Mouse (Mus musculus): ENCODE measurements around the gene Gad2.
A peak's percentile ranks its signal among the peaks of the same experiment; 100 is the strongest.

Gene Gad2

DNA sequence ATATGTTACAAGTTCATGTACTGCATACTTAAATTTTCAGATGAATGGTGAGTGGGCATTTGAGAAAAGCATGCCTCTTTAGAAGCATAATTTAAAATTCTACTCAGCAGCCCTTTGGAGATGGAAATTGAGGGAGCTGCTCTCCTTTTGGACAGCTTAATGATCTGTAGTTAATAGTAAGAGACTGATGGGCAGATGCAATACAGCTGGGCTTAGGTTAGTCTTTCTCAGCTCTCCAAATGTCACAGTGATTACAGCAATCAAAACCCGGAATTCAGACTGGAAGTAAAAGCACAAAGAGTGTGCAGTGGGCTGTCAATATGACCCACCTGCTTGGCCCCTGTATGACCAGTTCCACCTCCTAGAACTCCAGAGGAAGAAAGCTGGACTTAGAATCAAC lies 24.1 kb downstream of the Gad2 start:
- no peak for DNase-seq (ENCODE audit: low spot score in 2 of 2)

DNA sequence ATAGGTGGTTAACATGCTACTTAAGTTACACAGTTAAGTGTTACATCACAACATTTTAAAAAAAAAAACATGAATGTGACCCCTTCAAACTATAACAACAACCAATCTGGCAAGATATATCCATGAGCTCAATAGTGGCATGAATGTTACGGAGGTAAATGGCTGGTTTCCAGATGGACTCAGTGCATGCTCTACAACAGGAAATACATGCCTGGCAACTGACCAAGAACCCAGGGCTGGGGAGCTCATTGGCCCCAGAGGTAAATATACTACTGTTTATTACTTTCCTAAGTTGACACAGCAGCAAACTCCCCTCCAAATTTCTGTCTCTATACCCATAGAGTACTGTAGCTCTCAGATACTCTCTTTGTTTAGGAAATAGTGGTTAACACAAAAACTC lies 26.4 kb downstream of the Gad2 start:
- no peak for DNase-seq (ENCODE audit: low spot score in 2 of 2)

DNA sequence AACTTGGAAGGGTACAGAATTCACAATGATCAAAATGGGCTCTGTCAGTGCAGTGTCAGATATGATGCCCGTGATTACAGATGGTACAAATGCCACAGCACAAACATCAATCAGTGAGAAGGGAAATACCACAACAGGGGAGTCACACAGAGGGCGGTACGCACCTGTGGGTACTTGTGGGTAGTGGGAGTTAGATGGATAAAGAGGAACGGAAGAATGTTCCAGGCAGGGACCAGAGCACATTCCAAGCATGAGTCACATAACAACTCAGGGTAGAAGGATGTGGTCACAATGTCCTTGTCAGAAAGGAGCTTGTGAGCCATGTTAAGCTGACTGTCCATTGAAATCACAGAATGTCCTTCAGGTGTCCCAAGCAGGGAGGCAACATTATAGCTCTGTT lies 29.8 kb downstream of the Gad2 start:
- no peak for DNase-seq (ENCODE audit: low spot score in 2 of 2)

DNA sequence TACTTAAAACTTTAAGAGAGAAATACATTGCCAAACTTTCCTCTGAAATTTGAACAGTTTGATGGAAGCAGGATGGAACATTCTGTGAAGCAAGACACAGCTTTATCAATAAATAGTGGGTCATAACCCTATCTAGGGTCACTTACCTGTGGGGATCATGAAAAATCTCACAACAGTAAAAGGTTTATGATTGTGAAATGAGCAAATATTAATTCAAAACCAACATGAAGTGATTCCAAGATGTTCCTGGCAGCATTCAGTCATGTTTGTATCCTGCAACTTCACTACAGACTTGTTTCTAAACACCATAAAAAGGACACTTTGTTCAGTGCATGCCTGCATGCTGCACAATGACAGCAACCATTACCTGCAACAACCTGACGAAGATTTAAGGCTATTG lies 41.7 kb downstream of the Gad2 start:
- no peak for DNase-seq (ENCODE audit: low spot score in 2 of 2)

DNA sequence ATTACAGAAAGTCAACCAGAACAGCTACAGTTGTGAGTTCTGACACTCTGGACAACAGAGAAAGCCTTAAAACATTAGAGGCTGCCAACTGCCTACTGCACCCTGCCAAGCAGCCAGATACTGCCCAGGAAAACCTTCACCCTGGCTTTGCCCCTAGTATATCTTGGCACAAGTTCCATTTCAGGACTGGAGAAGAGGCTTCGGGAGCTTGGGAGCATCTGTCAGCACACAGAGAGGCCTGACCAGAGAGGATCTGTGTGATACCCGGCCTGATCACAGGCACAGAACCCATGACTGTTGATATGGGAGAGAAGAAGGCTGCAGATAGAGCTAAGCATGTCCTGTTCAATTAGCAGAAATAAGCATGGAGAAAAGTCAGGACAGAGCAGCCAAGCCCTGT lies 48.4 kb downstream of the Gad2 start:
- DNase-seq (ENCODE audit: low spot score in 2 of 2) = no peak

- no peak for DNase-seq (ENCODE audit: low spot score in 2 of 2)
Measured at GRCm38 (mm10) chr2:22671348-22671747, 49.3 kb downstream of the Gad2 start.

DNA sequence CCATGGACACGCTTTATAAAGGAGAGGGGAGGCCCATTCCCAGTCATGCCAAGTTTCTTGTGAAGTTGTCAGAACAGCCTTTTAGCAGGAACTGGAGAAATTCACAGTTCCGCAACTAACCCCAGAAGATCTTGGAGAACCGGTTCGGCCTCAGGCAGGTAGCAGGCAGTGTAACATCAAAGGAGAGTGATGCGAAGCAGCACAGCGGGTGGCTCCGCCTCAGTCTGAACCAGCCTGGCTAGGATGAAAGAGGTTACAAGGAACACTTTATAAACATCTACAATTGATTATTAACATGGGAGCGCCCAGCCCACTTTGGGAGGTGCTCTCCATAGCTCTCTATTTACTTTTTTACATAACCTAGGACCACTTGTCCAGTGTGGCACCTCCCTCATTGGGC lies 55.1 kb downstream of the Gad2 start:
- no peak for DNase-seq (ENCODE audit: low spot score in 2 of 2)

- DNase-seq (ENCODE audit: low spot score in 2 of 2) = no peak
Measured at GRCm38 (mm10) chr2:22679944-22680343, 57.9 kb downstream of the Gad2 start.

GRCm38 (mm10) chr2:22689969-22690368 lies 68.0 kb downstream of the Gad2 start:
- DNase-seq (ENCODE audit: low spot score in 2 of 2) = no peak

- DNase-seq (ENCODE audit: low spot score in 2 of 2) = no peak
Measured at GRCm38 (mm10) chr2:22704780-22705727, 83.0 kb downstream of the Gad2 start.

DNA sequence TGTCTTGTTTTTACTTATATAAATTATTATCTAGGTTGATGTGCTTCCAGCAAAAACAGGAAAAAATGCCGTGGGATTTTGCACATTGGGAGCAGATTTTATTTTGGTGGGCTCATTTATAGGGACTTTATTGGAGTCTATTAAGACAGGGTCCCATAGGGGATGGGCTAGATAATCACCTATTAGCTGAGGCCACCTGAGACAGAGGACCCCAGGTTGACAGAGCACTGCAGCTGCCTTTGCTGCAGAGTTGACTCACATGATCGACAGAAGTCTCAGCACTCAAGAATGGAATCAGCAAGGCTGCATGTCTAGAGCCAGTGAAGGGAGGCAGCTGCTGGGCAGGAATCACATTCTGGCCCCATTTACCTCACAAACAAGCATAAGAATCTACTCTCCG lies 84.2 kb downstream of the Gad2 start:
- no peak for DNase-seq (ENCODE audit: low spot score in 2 of 2)

DNA sequence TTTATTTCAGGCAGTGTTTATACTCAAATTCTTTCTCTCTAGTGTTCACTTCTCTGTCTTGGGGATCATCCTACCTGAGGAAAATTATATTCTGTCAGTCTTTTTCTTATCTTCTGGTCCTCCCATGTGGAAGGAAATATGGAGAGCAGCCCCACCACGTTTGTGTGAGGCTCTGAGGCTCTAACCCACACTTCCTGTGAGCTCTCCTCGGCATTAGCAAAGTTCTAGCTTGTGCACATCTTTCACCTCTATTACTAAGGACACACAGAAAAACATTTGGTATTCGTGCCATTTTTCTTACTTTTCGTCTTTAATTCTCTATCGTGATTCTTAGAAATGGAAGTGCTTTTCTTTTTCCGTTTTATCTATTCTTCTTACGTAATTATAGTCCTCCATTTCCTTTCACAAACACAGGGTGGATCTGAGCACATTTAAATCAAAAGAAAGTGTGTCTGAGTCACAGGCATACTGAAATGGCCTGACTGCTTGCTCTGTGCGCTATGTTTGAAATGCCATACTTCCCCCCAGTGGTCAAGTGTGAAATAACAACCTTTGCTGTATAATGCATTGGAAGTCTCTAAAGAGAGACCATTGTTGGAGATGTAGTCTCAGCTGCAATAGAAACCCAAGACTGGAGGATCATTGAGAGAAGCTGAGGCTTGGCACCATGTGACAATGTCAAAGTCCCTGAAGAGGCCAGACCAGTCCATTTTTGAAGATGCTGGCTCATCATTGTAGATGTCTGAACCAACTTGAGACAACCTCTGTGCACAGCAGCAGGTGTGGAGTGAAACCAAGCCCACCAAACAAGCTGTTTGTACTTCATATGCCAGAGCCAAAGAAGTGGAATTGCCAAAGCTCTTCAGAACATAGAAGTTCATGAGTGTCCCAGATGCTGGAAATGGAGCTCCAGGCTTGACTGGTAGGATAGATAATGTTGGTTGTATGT lies 99.8 kb downstream of the Gad2 start:
- DNase-seq (ENCODE audit: low spot score in 2 of 2) = peak; percentile 79 to 87

GRCm38 (mm10) chr2:22723927-22724534 lies 102.0 kb downstream of the Gad2 start:
- DNase-seq (ENCODE audit: low spot score in 2 of 2) = no peak

- DNase-seq (ENCODE audit: low spot score in 2 of 2) = no peak
Measured at GRCm38 (mm10) chr2:22727113-22727512, 105.1 kb downstream of the Gad2 start.

DNA sequence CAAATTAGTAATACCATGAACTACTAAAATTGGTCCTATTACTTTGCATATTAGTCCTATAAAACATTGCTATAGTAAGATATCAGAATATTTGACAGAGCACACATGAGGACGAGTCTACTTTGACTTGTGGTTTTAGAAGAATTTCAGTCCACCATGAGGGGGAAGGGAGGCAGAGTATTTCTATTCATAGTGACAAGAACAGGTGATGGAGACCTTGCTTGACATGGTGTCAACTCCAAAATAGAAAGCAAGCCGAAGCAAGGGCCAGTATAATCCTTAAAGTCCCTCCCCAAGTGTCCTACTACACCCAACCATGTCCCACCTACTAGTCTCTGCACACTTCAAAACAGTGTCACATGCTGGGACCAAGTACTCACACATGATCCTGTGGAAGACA lies 114.1 kb downstream of the Gad2 start:
- DNase-seq (ENCODE audit: low spot score in 2 of 2) = no peak

DNA sequence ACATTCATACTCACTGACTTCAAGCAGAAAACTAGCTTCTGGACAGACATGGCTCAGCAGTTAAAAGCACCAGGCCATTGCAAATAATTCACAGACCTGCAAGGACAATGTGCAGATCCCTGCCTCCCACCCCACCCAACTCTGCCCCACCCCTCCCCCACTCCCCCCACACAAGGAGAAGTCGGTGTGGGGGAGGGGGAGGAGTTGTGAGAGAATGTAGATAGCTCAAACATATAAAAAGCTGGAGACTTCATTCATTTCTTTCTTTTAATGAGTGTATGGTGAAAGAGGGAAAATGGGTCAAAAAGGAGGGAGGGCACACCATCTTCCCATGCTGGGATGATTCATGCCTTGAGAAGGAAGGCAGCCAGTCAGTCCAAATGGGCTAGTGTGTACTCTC lies 117.4 kb downstream of the Gad2 start:
- DNase-seq (ENCODE audit: low spot score in 2 of 2) = no peak

DNA sequence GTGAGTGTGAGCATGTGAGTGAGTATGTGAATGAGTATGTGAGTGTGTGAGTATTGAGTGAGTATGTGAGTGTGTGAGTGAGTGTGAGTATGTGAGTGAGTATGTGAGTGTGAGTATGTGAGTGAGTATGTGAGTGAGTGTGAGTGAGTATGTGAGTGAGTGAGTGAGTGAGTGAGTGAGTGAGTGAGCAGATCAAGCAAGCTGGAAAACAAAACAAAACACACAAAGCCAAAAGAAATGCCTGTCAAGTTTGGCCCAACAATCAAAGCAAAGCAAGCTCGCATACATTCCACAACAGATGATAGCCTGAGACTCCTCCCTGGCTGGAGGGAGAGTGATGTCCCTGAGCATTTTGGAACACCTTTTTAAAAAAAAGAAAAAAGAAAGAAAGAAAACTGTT lies 118.4 kb downstream of the Gad2 start:
- DNase-seq (ENCODE audit: low spot score in 2 of 2) = no peak

DNA sequence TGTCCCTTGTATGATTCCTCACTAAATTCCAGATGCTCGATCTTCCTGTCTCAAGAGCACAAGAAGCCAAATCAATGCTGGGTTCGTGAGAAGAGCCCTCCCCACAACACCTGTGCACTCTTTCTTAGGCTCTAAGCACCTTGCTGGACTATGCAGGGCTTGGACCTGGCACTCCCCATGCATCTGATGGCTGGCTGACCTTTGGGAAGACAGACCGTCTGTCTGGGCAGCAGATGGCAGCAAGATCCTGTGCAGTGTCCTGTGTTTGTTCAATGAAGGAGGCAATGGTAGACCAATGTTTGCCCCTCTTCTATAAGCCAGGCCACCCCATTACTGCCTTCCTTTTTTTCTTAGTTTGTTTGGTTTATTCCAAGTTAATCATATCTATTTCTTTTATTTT lies 119.2 kb downstream of the Gad2 start:
- no peak for DNase-seq (ENCODE audit: low spot score in 2 of 2)

All from right cerebral cortex, adult 2 months (tissue).